Mouse (Mus musculus) R1 (cell line): Measurements from ENCODE around the gene Exph5.

Source experiments
- DNase-seq: peaks from one replicate; pipeline ENCODE4 v3.0.0-alpha.2; 2018; ENCODE audit warnings: low read depth, low spot score

Exph5 gene

DNA sequence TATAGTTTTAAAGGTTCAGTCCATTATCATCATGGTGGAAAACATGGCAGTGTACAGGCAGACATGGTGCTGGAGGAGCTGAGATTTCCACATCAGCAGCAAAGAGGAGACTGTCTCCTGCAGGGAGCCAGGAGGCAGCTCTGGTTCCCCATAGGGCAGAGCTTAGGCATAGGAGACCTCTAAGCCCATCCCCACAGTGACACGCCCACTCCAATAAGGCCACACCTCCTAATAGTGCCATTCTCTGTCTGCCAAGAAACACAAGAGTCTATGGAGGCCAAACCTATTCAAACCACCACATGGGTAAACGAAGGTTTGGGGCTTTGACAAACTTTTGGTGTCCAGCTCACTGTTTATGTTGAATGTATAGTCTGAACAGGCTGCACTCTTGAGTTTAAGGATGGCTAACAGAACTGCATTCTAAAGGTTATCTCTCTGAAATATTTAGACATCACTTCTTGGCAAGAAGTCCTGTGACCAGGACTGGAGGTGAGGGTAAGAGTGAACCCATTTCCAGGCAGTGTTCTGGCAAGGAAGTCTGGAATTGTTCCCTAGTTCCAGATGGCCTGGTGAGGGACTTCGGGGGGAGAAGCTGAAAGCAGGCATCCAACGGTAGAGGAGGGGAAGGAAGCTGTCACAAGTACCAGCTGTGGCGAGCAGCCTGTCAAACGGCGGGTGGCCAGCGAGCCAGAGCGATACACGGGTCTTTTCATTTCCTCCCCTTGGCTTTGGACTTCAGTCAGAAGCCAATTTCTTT, 19.6 kb downstream of the Exph5 start:
- DNase-seq = peak; percentile 50

DNA sequence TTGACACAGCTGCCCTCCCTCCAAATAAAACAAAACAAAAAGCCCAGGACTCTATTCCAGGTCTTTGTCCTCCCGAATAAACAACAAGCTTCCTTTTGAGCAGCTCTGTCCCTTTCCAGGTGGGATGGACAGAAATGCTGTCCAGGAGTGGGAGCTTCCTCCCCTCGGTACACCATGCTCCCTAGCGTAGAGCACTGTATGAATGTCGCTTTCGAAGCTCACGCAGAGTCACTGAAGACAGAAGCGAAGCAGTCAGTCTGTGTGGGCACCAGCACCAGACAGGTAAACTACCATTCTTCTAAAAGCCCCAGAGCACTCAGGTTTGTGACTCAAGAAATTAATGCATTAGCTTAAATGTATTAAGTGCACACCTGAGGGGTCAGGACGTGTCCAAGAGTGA, 20.2 kb downstream of the Exph5 start:
- no peak for DNase-seq

DNA sequence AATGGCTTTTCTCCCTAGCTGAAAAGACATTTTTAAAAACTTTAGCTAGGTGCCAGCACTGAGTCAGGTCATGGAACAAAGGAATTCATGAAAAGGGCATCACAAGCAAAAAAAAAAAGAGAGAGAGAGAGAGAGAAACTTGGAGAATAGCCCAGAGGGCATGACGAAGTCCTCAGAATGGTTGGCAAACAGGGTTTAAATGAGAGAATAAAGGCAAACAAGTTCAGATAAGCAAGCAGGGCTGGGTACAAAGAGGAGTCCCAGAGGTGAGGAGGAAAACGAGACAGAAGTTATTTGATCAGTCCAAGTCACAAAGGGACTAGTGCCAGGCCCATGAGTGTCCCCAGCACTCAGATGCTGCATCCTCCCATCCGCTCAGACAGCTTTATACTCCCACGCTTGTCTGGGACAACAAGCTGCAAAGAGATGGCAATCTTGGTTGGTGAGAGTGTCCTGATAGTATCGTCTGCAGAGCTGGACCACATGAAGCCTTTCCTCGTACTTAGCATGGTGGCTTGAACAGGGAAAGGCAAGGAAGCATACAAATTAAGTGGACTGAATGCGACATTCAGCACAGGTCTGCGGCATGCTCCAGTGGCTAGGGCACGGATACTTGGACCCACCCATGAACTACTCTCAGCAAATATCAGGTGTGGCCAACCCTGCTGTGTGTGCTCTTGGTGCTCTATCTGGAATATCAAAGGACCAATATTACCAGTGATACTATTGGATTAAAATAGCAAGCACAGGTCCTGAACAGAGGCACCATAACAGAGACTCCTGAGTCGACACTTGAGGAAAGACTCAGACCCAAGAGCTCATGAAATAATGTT, 22.2 kb downstream of the Exph5 start:
- DNase-seq = no peak

DNA sequence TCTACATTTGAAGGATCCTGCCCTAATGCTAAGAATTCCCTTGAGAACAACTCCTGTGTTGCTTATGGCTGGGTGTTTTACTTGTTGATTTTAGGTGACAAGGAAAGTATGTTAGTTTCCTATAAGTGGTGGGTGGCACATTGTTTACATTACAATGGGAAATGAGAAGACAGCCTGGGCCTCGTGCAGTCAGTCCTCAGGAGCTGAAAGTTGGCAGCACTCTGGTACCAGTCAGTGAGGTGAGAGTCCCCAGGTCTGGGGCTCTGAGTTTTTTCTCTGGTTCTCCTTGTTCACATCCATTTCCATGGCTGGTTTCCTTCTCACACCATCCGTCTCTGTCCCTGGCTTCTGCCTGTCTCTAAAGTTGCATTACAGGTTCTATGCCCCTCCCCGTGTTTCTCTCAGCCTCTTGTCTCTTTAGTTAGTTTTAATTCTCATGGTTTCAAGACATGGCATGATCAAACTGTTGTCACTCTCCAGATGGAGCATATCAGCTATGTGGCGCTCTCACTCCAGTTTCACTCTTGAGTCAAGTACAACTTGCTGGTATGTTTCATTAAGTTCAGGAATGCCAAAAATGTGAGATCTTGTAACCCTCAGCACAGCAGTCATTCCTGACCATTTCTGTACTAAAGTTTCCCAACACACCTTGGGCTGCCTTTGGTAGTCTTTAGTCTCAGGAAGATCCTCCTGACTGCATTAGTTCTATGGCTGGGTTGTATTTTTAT, 24.1 kb downstream of the Exph5 start:
- peak; percentile 53 for DNase-seq

DNA sequence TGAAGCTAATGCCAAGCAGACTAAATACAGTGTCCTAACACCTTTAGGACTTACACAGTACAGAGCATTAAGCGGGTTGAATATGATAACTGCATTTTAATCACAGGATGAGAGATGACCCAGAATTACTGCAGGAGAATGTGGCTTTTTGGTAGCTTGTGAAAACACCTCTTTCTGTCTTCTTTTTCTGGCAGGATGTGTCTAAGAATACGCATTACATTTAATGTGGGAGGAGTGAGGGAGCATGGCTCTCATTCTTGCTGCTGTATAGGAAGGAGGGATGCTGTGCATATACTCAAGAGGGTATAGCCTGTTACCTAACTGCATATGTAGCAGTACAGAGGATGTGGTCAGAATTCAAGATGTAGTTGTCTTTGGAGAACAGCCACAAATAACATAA, 26.7 kb downstream of the Exph5 start:
- DNase-seq = no peak

DNA sequence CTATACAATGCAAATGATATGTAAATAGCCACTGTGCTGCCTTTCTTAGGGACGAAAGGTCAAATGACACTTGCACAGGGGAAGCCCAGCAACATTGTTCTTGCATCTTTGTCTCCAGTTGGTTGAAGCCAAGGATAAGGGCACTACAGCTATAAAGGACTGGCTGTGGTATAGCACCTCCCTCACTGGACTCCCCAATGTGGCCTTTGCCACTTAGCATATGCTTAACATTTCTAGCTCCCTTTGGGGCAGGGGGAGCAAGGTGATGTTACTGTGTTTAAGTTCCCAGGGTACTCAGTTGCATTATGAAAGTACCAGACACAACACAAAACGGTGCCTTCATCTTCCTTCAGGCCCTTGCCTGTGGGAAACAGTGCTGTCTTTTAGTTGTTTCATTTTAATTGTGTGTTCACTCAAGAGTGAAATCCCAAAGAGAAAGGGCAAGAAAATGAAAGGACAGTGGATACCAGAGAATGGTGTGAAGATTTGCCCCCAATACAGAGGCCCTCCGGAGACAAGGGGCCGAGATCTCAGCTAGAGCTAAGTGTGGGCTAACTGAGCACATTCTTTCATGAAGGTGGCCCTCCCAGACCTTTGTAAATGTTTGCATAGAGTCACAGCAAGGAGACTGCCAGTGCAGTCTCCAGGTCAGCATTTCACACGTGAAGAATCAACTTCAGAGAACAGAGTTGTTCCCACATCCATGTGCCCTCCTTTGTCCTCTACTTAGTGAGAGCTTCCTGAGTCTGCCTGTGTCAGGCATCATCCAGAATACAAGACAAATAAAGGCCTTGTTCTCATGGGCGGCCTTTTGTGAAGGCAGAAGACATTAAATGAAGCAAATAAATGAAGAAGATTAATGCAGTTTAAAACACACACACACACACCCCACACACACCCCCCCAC, 28.1 kb downstream of the Exph5 start:
- DNase-seq = no peak

DNA sequence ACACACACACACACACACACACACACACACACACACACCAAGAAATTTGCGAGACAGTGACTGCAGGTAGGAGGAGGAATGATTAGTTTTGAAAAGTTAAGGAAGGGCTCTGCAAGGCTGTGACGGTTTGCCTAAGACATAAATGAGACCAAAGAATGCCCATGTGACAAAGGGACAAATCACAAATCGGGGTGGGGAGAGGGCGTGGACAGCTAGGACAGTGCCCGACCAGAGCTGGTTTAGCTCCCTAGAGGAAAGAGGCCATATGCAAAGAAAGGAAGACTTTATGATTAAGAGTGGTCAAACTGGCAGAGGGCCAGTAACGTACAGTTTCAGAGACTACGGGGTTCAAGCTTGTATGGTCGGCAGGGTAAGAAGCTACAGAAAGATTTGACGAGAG, 28.8 kb downstream of the Exph5 start:
- DNase-seq = no peak

DNA sequence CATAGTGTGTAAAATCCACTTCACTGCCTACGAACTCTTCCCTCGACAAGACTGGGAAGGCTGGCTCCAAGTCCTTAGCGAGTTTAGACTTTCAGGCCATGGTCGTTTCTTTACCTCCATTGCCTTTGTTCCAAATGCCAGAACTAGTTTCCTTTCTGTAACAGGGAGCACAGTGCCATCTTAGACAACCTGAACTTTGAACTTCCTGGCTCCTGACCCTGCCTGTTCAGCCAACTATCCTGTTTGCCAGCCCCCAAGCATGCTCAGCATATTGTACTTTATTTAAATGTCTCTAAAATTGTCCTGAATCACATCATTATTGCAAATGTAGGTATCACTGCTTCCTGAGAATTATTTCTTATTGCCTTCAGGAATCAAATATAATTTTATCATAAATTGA, 32.0 kb downstream of the Exph5 start:
- no peak for DNase-seq

DNA sequence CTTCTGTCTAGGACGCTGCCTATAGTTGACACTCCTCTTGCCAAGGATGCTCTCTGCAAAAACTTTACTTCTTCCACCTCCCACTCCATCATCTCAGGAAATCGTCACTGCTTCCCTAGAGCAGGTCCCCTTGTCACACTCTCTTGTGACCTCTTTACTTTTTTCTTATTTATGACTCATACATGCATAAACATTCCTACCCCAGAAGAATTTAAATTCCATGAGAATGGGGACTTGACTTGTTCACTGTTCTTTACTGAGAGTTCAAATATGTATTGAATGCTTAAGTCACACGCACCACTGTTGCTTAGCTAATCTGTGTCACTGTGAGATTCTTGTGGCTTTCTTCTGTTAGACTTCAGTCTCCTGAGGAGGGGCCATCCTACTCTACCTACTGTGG, 33.7 kb downstream of the Exph5 start:
- DNase-seq = no peak

DNA sequence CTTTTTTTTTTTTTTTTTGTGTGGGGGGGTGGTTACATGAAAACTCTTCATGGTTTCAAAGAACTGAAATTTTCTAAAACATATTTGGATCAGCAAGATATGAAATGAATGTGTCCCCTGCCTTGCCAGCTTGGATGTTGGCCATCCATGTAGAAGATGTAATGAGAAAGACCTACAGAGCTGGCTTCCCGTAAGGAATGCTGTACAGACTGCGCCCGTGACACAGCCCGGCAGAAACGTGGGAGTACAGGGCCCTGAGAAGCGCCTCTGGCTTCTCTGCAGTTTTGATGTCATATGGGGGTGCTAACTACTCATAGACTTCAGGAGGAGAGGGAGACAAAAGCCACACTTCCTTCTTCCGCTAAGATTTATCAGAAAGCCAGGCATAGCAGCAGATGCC, 38.1 kb downstream of the Exph5 start:
- DNase-seq = no peak

DNA sequence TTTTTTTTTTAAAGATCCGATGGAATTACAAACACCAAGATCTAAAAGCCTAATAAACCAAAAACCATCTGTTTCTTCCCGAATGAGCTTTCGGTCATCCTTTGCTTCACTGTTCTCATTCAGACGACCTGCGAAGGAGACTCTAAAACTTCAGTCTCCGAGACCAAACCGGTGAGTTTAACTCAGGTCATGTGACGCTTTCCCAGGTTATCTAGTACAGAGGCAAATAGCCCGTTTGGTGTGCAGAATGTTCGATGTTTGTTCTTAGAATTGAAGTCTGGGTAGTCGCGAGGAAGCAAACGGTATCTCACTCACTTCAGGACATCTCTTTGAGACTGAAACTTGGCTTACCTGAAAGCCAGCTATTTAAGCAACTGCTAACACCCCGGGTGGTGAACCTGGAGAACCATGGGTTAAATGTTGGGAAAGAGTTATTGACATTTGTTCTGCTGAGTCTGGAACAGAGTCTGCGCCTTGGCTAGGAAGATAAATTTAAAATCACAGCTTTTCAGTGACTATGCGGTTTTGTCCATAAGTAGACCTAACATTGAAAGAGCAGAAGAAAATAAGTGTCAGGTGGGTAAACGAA, 39.0 kb downstream of the Exph5 start:
- DNase-seq = no peak

DNA sequence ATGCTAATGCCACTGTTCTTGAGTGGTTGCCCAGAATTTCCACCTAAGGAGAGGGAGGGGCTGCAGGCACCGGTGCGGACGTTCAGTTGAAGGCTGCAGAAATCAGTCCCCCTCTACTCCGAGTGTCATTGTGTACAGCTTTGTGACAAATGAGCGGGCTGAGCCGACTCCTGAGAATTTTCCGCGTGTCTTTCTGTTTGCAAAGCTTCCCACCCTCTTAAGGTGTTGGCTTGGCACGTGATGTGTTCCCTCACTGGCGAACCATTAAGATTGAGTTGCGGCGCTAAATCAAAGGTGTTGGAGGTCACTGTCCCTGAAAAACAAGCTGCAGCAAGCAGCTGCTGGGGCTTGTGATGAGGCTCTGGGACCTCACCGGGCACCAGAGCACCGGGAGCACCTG, 39.5 kb downstream of the Exph5 start:
- peak; percentile 51 for DNase-seq

DNA sequence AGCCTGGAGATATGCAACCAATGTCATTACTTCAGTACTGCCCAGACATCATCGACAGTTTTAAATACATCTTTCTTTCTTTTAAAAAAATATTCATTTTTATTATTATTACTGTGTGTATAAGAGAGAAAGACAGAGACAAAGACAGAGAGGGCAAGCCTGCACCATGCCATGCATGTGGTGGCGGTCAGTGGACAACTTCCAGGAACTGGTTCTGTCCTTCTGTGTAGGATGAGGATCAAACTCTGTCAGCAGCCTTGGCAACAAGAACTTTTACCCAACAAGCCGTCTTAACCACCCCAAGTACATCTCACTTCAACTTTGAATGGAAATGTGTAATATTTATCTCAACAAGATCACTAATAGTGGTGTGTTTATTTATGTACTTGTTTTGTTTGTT, 40.5 kb downstream of the Exph5 start:
- no peak for DNase-seq

DNA sequence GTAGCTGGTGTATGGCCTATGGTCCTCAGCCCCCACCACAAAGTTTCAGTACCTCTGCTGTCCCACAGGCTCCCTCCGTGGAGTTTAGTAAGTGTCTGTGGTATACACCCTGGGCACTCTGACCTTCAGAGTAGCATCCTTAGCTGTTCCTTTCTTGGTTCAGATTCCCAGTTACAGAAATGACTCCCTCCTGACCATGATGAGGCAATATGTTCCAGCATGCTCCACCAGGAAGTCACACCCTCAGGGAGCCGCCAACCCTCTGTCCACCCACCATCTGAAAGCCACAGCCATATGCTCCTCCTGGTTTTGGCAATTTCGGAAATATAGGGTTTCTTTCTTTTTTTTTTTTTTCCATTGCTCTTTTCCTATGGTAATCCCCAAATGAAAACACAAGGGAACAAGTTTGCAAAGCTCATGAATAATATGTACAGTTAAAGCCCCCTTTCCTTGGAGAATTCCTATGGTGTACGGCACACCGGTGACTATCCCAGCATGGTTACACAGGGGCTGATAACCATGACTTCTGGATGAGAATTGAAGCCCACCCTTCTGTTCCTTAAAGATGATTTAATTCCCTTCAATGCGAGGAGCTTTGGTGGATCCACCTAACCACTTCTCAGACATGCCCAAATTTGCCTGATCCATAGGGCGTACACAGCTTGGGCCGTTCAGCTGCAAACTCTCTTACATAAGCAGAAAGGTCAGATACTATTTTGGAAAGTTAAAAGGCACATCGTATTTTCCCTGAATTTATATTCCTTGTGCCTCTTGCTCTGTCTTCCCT, 43.4 kb downstream of the Exph5 start:
- no peak for DNase-seq

DNA sequence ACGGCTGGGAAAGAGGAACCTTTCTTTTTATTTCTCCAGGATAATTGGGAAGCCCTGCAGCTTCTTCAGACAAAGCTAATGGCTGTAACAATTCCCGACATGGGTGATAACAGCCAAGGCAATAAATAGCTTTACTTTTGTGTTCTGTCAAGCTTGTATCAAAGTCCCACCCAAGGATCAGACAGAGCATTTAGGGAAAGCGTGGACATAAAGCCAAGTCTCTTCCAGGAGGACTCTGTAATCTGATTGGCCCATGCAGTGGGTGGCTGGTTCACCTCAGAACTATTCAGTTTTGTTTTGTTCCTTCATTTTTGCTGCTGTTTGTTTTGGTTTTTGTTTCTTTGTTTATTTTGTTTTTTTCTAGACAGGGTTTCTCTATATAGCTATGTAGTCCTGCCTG, 44.3 kb downstream of the Exph5 start:
- DNase-seq = no peak

DNA sequence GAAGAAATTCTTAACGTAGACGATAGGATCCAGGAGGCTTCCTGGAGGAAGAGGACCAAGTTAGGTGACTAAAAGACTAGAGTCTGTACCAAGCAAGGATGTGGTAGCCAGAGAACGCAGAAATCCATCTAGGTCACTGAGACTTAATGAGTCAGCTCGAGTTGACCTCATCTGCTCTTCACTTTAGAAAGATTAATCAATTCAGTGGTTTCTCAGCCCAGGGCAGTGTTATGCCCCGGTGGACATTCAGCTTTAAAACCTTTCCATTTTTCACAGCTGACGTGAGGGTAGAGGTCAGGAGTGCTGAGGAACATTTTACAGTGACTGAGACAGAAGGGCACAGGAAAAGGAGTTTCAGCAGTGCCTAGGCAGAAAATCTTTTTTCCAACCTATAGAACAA, 44.9 kb downstream of the Exph5 start:
- no peak for DNase-seq

DNA sequence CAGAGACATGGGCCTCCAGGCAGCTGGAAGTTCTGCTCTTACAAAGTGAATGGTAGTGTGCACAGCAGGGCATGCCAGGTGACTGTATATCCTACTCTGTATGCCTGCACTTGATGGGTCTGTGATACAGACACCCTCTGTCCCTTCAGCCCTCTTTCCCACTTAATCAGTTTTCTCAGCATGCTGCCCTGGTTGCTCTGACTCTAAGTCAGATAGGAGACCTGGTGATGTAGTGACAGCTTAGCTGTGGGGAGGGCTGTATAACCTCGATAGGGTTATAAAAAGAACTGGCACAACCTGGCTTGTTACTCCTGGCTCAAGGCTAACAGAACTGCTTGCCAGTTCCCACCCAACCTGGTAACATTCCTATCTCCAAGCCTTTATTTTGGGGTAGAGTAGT, 47.7 kb downstream of the Exph5 start:
- no peak for DNase-seq

DNA sequence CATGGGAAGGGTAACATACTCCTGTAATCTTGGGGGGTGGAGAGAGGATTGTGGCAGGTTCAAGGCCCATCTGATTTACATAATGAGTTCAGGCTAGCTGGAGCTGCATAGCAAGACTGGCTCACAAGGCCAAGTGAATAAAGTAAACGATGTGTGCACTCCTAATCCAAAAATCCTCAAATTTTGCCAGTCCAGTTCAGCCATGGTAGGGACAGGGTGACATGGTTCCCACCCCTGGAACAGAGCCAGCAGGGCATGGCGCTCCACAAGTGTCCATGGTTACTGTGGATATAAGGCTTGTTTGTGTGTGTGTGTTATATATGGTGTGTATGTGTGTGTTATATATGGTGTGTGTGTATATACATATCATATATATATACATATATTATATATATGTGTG, 48.9 kb downstream of the Exph5 start:
- no peak for DNase-seq

DNA sequence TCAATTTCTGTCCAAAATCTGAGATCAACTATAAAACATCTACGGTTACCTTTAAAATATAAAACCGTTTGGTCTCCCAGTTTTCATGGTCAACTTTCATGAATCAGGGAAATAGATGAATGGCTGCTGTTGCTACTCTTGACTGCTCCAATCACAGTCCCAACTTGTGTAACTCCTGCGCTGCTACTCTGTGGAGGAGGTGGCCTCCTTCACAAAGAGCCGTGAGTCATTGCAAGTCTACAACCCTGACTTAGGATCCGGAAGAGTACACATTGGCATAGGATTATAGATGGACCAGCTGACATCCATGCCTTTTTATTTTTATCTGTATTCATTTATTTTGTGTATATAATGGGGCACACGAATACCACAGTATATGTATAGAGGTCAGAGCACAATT, 50.4 kb downstream of the Exph5 start:
- DNase-seq = no peak

DNA sequence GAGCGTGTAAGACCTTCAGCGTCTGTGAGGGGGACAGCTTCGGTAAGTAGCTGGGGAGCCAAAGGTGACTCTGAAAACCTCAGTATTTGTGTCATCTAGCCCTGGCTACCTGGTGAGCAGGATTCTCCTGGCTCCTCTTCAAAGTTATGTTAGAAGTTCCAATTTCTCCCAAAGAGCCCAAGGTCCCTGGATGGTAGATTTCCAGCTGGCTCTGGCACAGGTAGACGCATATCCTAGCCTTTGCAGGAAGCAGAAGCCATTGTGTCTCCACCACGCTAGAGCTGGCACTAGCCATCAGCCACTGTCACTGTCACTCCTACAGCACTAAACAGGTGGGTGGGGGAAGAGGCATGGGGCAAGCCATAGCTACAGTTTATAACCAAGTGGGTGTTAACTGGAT, 51.7 kb downstream of the Exph5 start:
- no peak for DNase-seq
